Mouse (Mus musculus) cerebellum, adult 2 months (tissue): ENCODE measurements around the gene Loxl3. TPM values are rescaled to one million over a fixed set of nuclear protein-coding genes. Genes with fewer than 3 reads are reported as not detected.

Experiments
- DNase-seq, 2 experiments: peaks; one replicate each; pipeline ENCODE4 v3.0.0; 2021
- H3K27ac ChIP-seq: fragments of 200-500 bp; 2 replicates; pipeline ENCODE4 v1.5.1; 2012; ENCODE audit warnings: low read length, control low read depth, inconsistent platforms; ENCODE audit not compliant: insufficient read depth
- H3K27me3 ChIP-seq: fragments of 200-500 bp; 2 replicates; pipeline ENCODE4 v1.6.1; 2012; ENCODE audit warnings: inconsistent platforms, mild to moderate bottlenecking, low read length, moderate library complexity; ENCODE audit not compliant: control insufficient read depth, insufficient read depth
- H3K4me1 ChIP-seq: fragments of 200-500 bp; 2 replicates; pipeline ENCODE4 v1.6.1; 2011; ENCODE audit warnings: low read length; ENCODE audit not compliant: control insufficient read depth, insufficient read depth
- H3K4me3 ChIP-seq: fragments of 200-500 bp; replicated peaks from 2 replicates; pipeline ENCODE3; 2011; ENCODE audit warnings: mild to moderate bottlenecking, low read depth, low read length, control low read depth; ENCODE audit not compliant: insufficient read depth
- CTCF ChIP-seq: fragments of 200-500 bp; IDR thresholded peaks from 2 replicates; pipeline ENCODE4 v1.5.1; 2011; ENCODE audit warnings: low read depth, mild to moderate bottlenecking, control low read depth, low read length, moderate library complexity, borderline replicate concordance; ENCODE audit not compliant: insufficient read depth
- POLR2A ChIP-seq: fragments of 200-500 bp; IDR thresholded peaks from 2 replicates; pipeline ENCODE4 v1.6.1; 2011; ENCODE audit warnings: low read length, control low read depth, borderline replicate concordance; ENCODE audit not compliant: insufficient read depth
- WGBS: fragments of 180-500 bp; shearing (Covaris S2); methylation state at CpG from one replicate; pipeline ENCODE4 v1.1.7; 2018; 5-methylcytosine and 5-hydroxymethylcytosine counted together
- polyA plus RNA-seq: library from polyadenylated mRNA; depleted of rRNA; stranded (reverse); fragments of >200 nt; gene quantifications from 2 replicates; pipeline ENCODE4 v1.2.3, GENCODE M21; 2012

Loxl3 gene
- polyA plus RNA-seq, 1 experiment: 3.8 TPM

- no peaks in the 10 kb centered on the region for H3K27me3 ChIP-seq
- no peak for DNase-seq
- peak within 1 kb of the TSS; percentile 77 for H3K27ac ChIP-seq
- under 1% methylated on average over 50 of the region's 50 CpGs for WGBS
- peaks cover 14% of the 10 kb centered on the region for H3K4me1 ChIP-seq
- TF ChIP-seq POLR2A (no peak), CTCF (peak; percentile 5; the same call in 1 of the 2 replicates)
- peak within 1 kb of the TSS; percentile 83 for H3K4me3 ChIP-seq
Measured at GRCm38 (mm10) chr6:83054871-83055431, 21.0 kb downstream of the Loxl3 start, which contains the start of gene Htra2. Gene Htra2 (minus strand): TSS chr6:83055273.

GRCm38 (mm10) chr6:83057790-83058189 is 23.8 kb downstream of the Loxl3 start, which contains the start of gene Dqx1:
Gene Dqx1 (plus strand): TSS chr6:83057844.
- no peak for TF ChIP-seq CTCF
- TF ChIP-seq POLR2A: no peak
- WGBS: 59% methylated on average over 3 of the region's 3 CpGs
- DNase-seq: no peak
- Histone ChIP-seq H3K4me1 (peaks cover 11% of the 10 kb centered on the region), H3K4me3 (no peak within 1 kb of the TSS), H3K27me3 (no peaks in the 10 kb centered on the region), H3K27ac (no peak within 1 kb of the TSS)

GRCm38 (mm10) chr6:83058725-83059124 is 24.8 kb downstream of the Loxl3 start:
- no peak overlapping the region for H3K4me3 ChIP-seq
- TF ChIP-seq CTCF: no peak
- TF ChIP-seq POLR2A: no peak
- DNase-seq: no peak
- no peak overlapping the region for H3K27ac ChIP-seq
- WGBS: 80% methylated on average over 2 of the region's 2 CpGs
- H3K27me3 ChIP-seq: peaks cover 2% of the 10 kb centered on the region; the same call in 1 of the 2 replicates
- H3K4me1 ChIP-seq: peaks cover 7% of the 10 kb centered on the region; the same call in 1 of the 2 replicates

GRCm38 (mm10) chr6:83065995-83066394 is 32.0 kb downstream of the Loxl3 start:
- TF ChIP-seq POLR2A (no peak), CTCF (no peak)
- no peak overlapping the region for H3K4me3 ChIP-seq
- H3K4me1 ChIP-seq: no peaks in the 10 kb centered on the region
- no peak overlapping the region for H3K27ac ChIP-seq
- no peak for DNase-seq
- 37% methylated on average over 8 of the region's 8 CpGs for WGBS
- peaks cover 13% of the 10 kb centered on the region; the same call in 1 of the 2 replicates for H3K27me3 ChIP-seq

- whole genome bisulfite sequencing: 28% methylated on average over 6 of the region's 6 CpGs
- TF ChIP-seq POLR2A (no peak), CTCF (no peak)
Measured at GRCm38 (mm10) chr6:83066441-83066840, 32.5 kb downstream of the Loxl3 start.

GRCm38 (mm10) chr6:83068221-83068620 is 34.2 kb downstream of the Loxl3 start:
- WGBS: 14% methylated on average over 8 of the region's 8 CpGs
- Histone ChIP-seq H3K4me1 (no peaks in the 10 kb centered on the region), H3K4me3 (no peak overlapping the region), H3K27me3 (peaks cover 14% of the 10 kb centered on the region; the same call in 1 of the 2 replicates), H3K27ac (no peak overlapping the region)
- no peak for TF ChIP-seq POLR2A
- no peak for TF ChIP-seq CTCF
- no peak for DNase-seq

More at GRCm38 (mm10) chr6:83066441-83066840, 32.5 kb downstream of the Loxl3 start:
- H3K27ac ChIP-seq: no peak overlapping the region
- no peaks in the 10 kb centered on the region for H3K4me1 ChIP-seq
- DNase-seq: no peak
- peaks cover 14% of the 10 kb centered on the region; the same call in 1 of the 2 replicates for H3K27me3 ChIP-seq
- no peak overlapping the region for H3K4me3 ChIP-seq

- TF ChIP-seq CTCF (no peak), POLR2A (no peak)
- Histone ChIP-seq H3K4me3 (no peak overlapping the region), H3K4me1 (no peaks in the 10 kb centered on the region), H3K27ac (no peak overlapping the region), H3K27me3 (peaks cover 13% of the 10 kb centered on the region; the same call in 1 of the 2 replicates)
- WGBS: under 1% methylated on average over 81 of the region's 81 CpGs
- peak in 1 of 2 experiments; percentile 32 for DNase-seq
Measured at GRCm38 (mm10) chr6:83068706-83069487, 34.9 kb downstream of the Loxl3 start.
